Mouse (Mus musculus): Measurements from ENCODE around the gene Zmiz1. TPM values are rescaled to one million over a fixed set of nuclear protein-coding genes. Genes with fewer than 3 reads are reported as not detected.
A peak's percentile ranks its signal among the peaks of the same experiment; 100 is the strongest.

The Zmiz1 gene
- polyA plus RNA-seq, 1 experiment from 2014 or later, result 4.3 TPM

DNA sequence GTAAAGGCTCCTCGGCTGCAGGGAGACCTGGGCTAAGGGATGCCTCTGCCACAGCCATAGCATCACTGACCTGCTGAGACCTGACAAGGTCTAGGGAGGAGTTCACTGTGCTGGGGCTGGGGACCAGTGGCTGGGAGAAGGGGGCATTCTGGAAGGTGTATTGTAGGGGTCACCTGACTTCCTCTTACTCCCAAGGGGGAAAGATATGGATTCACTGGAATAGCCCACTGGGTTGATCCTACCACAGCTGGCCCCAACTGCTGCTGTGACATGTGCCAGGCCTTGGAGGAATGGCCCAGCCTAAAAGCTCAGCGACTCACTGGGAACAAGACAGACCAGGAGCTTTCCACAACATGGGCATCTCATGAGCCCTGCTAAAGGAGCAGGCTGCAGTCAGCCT, 27.2 kb downstream of the Zmiz1 start:
- WGBS (ENCODE audit: insufficient replicate concordance), result 86% methylated on average over 2 of the region's 2 CpGs
- Histone ChIP-seq H3K9me3 (ENCODE audit: low read length) (no peaks in the 10 kb centered on the region), H3K36me3 (replicated peaks; ENCODE audit: insufficient read depth, low read length) (no peaks in the 10 kb centered on the region), H3K9ac (replicated peaks) (no peak overlapping the region), H3K27ac (ENCODE audit: low read depth) (peak overlapping the region; percentile 87; the same call in 1 of the 2 replicates), H3K4me2 (ENCODE audit: low read depth, low read length) (no peak overlapping the region), H3K4me3 (ENCODE audit: low read depth, low read length) (no peak overlapping the region), H3K27me3 (ENCODE audit: insufficient read depth, low read length) (no peaks in the 10 kb centered on the region), H3K4me1 (ENCODE audit: insufficient read depth) (peaks cover 96% of the 10 kb centered on the region)
- TF ChIP-seq CTCF (IDR thresholded peaks at IDR 0.05; ENCODE audit: low read depth), result no peak
- TF ChIP-seq EP300 (IDR thresholded peaks at IDR 0.05; ENCODE audit: low read depth), result no peak
- DNase-seq (no peak), ATAC-seq (no peak)

DNA sequence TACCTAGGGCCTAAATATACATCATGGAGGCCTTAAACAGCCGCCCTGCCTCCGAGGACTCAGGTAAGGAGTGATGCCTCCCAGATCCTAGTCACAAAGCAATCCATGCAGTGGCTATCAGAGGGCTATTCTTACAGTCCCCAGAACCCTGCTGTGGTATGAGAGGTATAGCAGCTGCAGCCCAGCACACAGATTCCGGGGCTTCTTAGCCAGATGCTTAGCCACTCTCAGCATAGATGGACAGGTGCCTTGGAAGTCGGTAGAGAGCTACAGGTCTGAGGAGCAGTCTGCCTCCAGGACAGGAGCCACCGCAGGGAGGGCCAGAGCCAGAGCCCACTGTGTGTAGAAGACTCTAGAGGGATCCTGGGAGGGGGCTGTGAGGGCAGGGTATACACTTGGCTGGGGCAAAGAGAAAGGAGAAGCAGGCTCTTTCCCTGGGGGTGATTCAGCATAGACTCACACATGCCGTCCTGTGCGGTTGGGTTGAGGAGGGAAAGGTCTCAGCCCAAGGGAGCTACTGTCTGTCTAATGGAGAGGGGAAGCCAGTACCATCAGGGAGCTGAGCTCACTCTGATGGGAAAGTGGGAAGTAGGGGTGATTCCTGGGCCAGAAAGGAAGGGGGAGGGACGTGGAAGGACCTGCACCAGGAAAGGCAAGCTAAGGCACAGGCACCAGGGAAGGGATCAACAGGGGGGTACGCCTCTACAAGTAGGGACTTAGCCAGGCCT, 27.9 kb downstream of the Zmiz1 start:
- Histone ChIP-seq H3K4me2 (ENCODE audit: low read depth, low read length) (peak overlapping the region; percentile 4; the same call in 1 of the 2 replicates), H3K27ac (ENCODE audit: low read depth) (peak overlapping the region; percentile 87), H3K36me3 (replicated peaks; ENCODE audit: insufficient read depth, low read length) (no peaks in the 10 kb centered on the region), H3K27me3 (ENCODE audit: insufficient read depth, low read length) (no peaks in the 10 kb centered on the region), H3K4me1 (ENCODE audit: insufficient read depth) (peaks cover 96% of the 10 kb centered on the region), H3K9me3 (ENCODE audit: low read length) (no peaks in the 10 kb centered on the region), H3K9ac (replicated peaks) (peak overlapping the region; percentile 35), H3K4me3 (ENCODE audit: low read depth, low read length) (no peak overlapping the region)
- no peak for ATAC-seq
- whole genome bisulfite sequencing (ENCODE audit: insufficient replicate concordance), result 62% methylated on average over 9 of the region's 9 CpGs
- no peak for DNase-seq
- TF ChIP-seq EP300 (IDR thresholded peaks at IDR 0.05; ENCODE audit: low read depth) (no peak), CTCF (IDR thresholded peaks at IDR 0.05; ENCODE audit: low read depth) (no peak)

DNA sequence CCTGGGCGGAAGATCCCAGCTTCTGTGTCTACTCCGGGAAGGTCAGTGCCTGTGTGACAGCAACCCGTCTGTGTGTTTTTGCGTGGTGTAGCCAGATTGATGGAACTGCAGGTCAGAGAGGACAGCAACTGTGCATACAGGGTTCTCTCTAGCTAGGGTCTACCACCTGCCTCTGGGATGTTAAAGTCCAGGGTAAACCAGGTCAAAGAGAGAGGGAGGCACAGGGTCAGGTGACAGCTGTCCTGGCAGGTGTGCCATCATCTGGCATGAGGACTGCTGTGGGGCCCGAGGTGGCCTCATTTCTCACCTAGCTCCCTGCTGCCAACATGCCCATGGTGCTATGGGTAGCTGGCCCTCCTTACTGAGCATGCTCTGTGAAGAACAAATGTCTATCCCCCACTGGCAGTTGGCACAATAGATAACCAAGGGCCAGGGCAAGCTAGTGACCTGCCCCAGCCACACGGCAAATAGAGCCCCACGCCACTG, 28.5 kb downstream of the Zmiz1 start:
- Histone ChIP-seq H3K9ac (replicated peaks) (peak overlapping the region; percentile 35), H3K36me3 (replicated peaks; ENCODE audit: insufficient read depth, low read length) (no peaks in the 10 kb centered on the region), H3K4me2 (ENCODE audit: low read depth, low read length) (peak overlapping the region; percentile 4; the same call in 1 of the 2 replicates), H3K27ac (ENCODE audit: low read depth) (peak overlapping the region; percentile 87), H3K4me3 (ENCODE audit: low read depth, low read length) (no peak overlapping the region), H3K27me3 (ENCODE audit: insufficient read depth, low read length) (no peaks in the 10 kb centered on the region), H3K4me1 (ENCODE audit: insufficient read depth) (peaks cover 96% of the 10 kb centered on the region), H3K9me3 (ENCODE audit: low read length) (no peaks in the 10 kb centered on the region)
- DNase-seq, result no peak
- TF ChIP-seq CTCF (IDR thresholded peaks at IDR 0.05; ENCODE audit: low read depth), result no peak
- no peak for TF ChIP-seq EP300 (IDR thresholded peaks at IDR 0.05; ENCODE audit: low read depth)
- 51% methylated on average over 7 of the region's 7 CpGs for WGBS (ENCODE audit: insufficient replicate concordance)
- ATAC-seq, result peak; percentile 33

DNA sequence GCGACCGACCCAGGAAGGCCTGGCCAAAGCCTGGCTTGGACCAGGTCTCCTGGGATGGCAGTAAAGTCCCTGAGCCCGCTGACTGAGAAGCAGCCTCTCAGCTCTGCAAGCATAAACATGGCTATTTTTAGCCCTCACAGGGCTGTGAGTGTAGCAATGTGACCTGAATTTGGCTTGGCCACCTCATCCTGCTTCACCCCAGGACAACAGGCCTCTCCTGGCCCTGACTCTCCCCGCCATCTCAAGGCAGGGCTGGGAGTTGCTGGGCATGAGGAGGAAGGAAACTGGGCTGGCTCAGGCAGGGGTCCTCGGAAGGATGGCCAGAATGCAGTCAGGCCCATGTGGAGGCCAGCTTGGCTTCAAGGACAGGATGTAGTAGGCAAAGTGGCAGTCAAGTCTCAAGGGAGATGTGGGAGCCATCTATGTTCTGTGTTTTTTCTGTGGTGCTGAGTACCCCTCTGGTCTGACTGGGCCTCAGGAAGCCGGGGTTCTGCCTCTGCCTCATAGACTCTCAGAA, 29.2 kb downstream of the Zmiz1 start:
- Histone ChIP-seq H3K9ac (replicated peaks) (peak overlapping the region; percentile 35; the same call in 1 of the 2 replicates), H3K4me3 (ENCODE audit: low read depth, low read length) (no peak overlapping the region), H3K36me3 (replicated peaks; ENCODE audit: insufficient read depth, low read length) (no peaks in the 10 kb centered on the region), H3K27ac (ENCODE audit: low read depth) (peak overlapping the region; percentile 87), H3K4me1 (ENCODE audit: insufficient read depth) (peaks cover 96% of the 10 kb centered on the region), H3K4me2 (ENCODE audit: low read depth, low read length) (peak overlapping the region; percentile 4; the same call in 1 of the 2 replicates), H3K9me3 (ENCODE audit: low read length) (no peaks in the 10 kb centered on the region), H3K27me3 (ENCODE audit: insufficient read depth, low read length) (no peaks in the 10 kb centered on the region)
- DNase-seq, result peak; percentile 51
- 35% methylated on average over 6 of the region's 6 CpGs for WGBS (ENCODE audit: insufficient replicate concordance)
- TF ChIP-seq CTCF (IDR thresholded peaks at IDR 0.05; ENCODE audit: low read depth) (0 out of 2 replicates have a peak, but pooled peaks have one; percentile 13), EP300 (IDR thresholded peaks at IDR 0.05; ENCODE audit: low read depth) (0 out of 2 replicates have a peak, but pooled peaks have one; percentile 25)
- peak; percentile 47 for ATAC-seq

DNA sequence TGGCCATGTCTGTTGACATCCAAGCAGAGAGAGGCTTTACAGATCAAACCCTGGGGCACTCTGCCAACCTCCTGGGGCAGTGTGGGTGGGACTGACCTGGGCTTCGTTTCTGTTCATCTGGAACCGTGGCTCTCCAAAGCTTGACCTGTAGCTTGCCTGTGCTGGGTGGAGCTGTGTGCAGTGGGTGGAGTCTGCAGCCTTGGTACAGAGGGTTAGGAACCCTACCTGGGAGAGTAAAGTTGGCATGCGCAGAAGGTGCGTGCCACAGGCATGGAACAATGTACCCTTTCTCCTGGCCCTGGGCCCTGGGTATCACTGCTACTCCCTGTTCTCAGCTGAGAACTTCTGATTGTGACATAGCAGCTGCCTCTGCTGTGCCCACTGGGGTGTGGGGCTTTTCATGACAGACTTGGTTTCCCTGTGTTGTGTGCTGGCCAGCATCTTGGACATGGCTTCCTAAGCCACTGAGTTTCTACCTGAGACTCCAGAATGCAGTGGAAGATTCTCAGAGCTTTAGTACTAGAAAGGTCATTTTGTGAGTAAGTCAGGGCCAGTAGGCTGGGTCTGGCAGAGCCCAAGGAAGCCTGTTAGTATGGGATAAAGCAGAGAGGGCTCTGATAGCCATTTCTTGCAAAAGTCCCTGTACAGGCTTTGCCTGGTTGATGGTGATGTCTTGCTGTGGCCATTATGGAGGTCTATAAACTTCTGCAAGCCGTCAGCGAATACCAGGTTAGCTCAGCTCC, 30.5 kb downstream of the Zmiz1 start:
- Histone ChIP-seq H3K4me2 (ENCODE audit: low read depth, low read length) (no peak overlapping the region), H3K4me1 (ENCODE audit: insufficient read depth) (peaks cover 95% of the 10 kb centered on the region), H3K4me3 (ENCODE audit: low read depth, low read length) (no peak overlapping the region), H3K9me3 (ENCODE audit: low read length) (no peaks in the 10 kb centered on the region), H3K36me3 (replicated peaks; ENCODE audit: insufficient read depth, low read length) (no peaks in the 10 kb centered on the region), H3K9ac (replicated peaks) (no peak overlapping the region), H3K27me3 (ENCODE audit: insufficient read depth, low read length) (no peaks in the 10 kb centered on the region), H3K27ac (ENCODE audit: low read depth) (peak overlapping the region; percentile 87)
- TF ChIP-seq EP300 (IDR thresholded peaks at IDR 0.05; ENCODE audit: low read depth), result no peak
- TF ChIP-seq CTCF (IDR thresholded peaks at IDR 0.05; ENCODE audit: low read depth), result no peak
- DNase-seq (peak; percentile 86), ATAC-seq (peak; percentile 85)
- 67% methylated on average over 6 of the region's 6 CpGs for WGBS (ENCODE audit: insufficient replicate concordance)

DNA sequence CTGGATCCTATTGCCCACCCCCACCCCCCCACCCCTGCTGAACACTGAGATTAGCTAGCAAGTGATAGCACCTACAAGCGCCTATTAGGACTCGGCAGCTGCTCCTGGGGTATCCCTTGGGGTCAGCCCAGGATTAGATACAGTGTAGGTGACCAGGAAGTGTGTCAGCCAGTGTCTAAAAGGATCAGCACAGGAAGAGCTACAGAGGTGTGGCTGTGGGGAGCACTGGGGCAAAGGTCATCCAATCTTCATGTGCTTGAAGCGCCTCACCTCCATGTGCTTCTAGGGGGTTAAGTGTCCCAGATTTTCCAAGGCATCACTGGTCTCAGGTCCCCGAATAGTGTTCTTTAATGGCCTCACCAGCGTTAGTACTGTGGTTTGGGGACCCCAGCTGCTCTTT, 33.0 kb downstream of the Zmiz1 start:
- peaks cover 96% of the 10 kb centered on the region for H3K4me1 ChIP-seq (ENCODE audit: insufficient read depth)
- H3K27ac ChIP-seq (ENCODE audit: low read depth), result peak overlapping the region; percentile 29; the same call in 1 of the 2 replicates
- no peak overlapping the region for H3K4me3 ChIP-seq (ENCODE audit: low read depth, low read length)
- H3K36me3 ChIP-seq (replicated peaks; ENCODE audit: insufficient read depth, low read length), result no peaks in the 10 kb centered on the region
- H3K4me2 ChIP-seq (ENCODE audit: low read depth, low read length), result no peak overlapping the region
- H3K9ac ChIP-seq (replicated peaks), result no peak overlapping the region
- DNase-seq, result no peak
- 74% methylated on average over 5 of the region's 5 CpGs for WGBS (ENCODE audit: insufficient replicate concordance)
- no peaks in the 10 kb centered on the region for H3K9me3 ChIP-seq (ENCODE audit: low read length)
- TF ChIP-seq CTCF (IDR thresholded peaks at IDR 0.05; ENCODE audit: low read depth) (no peak), EP300 (IDR thresholded peaks at IDR 0.05; ENCODE audit: low read depth) (no peak)
- ATAC-seq, result no peak
- H3K27me3 ChIP-seq (ENCODE audit: insufficient read depth, low read length), result no peaks in the 10 kb centered on the region
